Mouse (Mus musculus): ENCODE measurements around the gene Gm9964.
A peak's percentile ranks its signal among the peaks of the same experiment; 100 is the strongest.

DNA sequence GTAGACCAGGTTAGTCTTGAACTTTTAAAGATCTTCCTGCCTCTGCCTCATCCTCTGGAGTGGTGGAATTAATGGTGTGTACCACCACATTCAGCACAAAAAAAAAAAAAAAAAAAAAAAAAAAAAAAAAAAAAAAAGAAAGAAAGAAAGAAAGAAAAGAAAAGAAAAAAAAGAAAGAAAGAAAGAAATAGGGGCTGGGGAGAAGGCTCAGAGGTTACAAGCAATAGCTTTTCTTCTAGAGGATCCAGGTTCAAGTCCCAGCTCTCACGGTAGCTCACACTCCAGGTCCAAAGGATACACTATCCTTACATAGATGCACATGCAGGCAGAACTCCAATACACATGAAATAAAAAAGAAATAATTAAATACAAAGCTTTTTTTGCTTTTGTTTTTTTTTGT, 32.9 kb upstream of the Gm9964 start:
- TF ChIP-seq HCFC1 (IDR thresholded peaks at IDR 0.05; ENCODE audit: borderline replicate concordance, insufficient read depth, low read length) = no peak
- no peak for TF ChIP-seq ZC3H11A (IDR thresholded peaks at IDR 0.05; ENCODE audit: borderline replicate concordance, low read depth, low read length)
- no peak for TF ChIP-seq MAFK (IDR thresholded peaks at IDR 0.05; ENCODE audit: insufficient read depth, low read depth, low read length)
- peak; percentile 54; the same call in 1 of the 2 replicates for TF ChIP-seq ZNF384 (IDR thresholded peaks at IDR 0.05; ENCODE audit: low read depth, low read length)
- no peak for TF ChIP-seq CHD2 (IDR thresholded peaks at IDR 0.05; ENCODE audit: low read depth, low read length)
